ENCODE assay signal across 8 mouse cellular contexts in the genomic region with DNA sequence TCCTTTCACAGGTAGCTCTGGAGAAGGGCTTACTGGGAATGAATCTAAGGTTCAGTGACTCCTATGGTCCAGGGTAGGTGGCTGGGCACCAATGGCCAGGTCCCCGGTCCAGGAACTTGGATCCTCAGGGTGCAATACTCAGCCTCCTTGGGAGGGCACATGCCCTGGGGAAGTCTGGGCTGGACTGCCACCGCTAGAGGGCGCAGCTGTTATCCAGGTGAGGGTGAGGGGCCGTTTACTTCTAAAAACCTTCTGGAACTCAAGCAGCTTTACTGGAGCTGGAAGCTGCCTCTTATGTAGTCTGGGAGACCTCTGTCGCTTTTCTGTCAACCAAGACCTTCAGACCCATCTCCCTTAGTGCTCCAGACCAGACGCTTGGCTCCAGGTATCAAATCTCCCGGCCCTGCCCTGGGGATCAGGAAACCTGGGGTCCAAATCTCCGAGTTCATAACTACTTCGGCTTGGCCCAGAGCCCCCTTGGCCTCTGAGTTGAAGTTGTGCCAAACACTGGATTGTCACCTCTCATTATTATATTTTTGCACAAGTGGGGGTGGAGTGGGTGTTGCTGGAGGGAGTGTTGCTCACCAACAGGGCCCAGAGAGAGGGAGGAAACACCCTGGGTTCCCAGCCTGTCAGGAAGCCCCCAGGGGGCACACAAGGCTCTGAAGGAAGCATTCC. TPM values are rescaled to one million over a fixed set of nuclear protein-coding genes. Genes with fewer than 3 reads are reported as not detected.
DNase-seq lines count a peak whose midpoint lies in the region; ATAC-seq and TF ChIP-seq lines count a peak whose summit lies in the region.

No protein-coding gene starts in this region.

- H3K4me2 ChIP-seq in embryonic facial prominence, embryonic 13.5 days, result no peak overlapping the region
- H3K4me2 ChIP-seq in lung, embryonic 14.5 days, result no peak overlapping the region

- peak; percentile 95 for TF ChIP-seq CTCF in bone marrow, adult 2 months (IDR thresholded peaks at IDR 0.05; ENCODE audit: control insufficient read depth, insufficient read depth, low read length)
- TF ChIP-seq CTCF in lung, embryonic 14.5 days (IDR thresholded peaks at IDR 0.05; ENCODE audit: low read depth), result peak; percentile 92

- TF ChIP-seq POLR2A in bone marrow, adult 2 months (IDR thresholded peaks at IDR 0.05; ENCODE audit: borderline replicate concordance, control insufficient read depth, low read depth, low read length), result no peak

- H3K27ac ChIP-seq in bone marrow, adult 2 months (ENCODE audit: control insufficient read depth, insufficient read depth, low read depth, low read length, poor library complexity), result no peak overlapping the region
- peak overlapping the region; percentile 12 for H3K27ac ChIP-seq in embryonic facial prominence, embryonic 13.5 days
- peak overlapping the region; percentile 97 for H3K27ac ChIP-seq in heart, embryonic 10.5 days
- peak overlapping the region; percentile 3; the same call in 1 of the 2 replicates for H3K27ac ChIP-seq in lung, embryonic 14.5 days (ENCODE audit: low read depth)

- H3K9me3 ChIP-seq in embryonic facial prominence, embryonic 13.5 days, result 0 out of 2 replicates have a peak, but pooled peaks cover 3% of the 10 kb centered on the region
- H3K9me3 ChIP-seq in heart, embryonic 10.5 days, result no peaks in the 10 kb centered on the region
- H3K9me3 ChIP-seq in lung, embryonic 14.5 days (ENCODE audit: low read depth, low read length), result peaks cover 6% of the 10 kb centered on the region; the same call in 1 of the 2 replicates

- DNase-seq in CD8-positive naive resting alpha-beta T cell, adult 2 months (ENCODE audit: low read depth in 2 of 2, low spot score in 2 of 2), result peak; percentile 76 to 83
- DNase-seq in heart, embryonic 10.5 days (ENCODE audit: low spot score), result peak; percentile 91
- peak; percentile 86 for DNase-seq in kidney, adult 9 months
- DNase-seq in lung, embryonic 14.5 days, result peak; percentile 90
- peak; percentile 78 for DNase-seq in ovary, postnatal 36 days (ENCODE audit: low spot score)
- peak; percentile 80 to 83 for DNase-seq in thymus, postnatal 36 days

- no peak for ATAC-seq in embryonic facial prominence, embryonic 13.5 days (ENCODE audit: insufficient number of reproducible peaks, insufficient read depth, low FRiP score, low TSS enrichment, low read depth)
- no peak for ATAC-seq in lung, embryonic 14.5 days (ENCODE audit: insufficient read depth)

- H3K27me3 ChIP-seq in embryonic facial prominence, embryonic 13.5 days, result no peaks in the 10 kb centered on the region
- H3K27me3 ChIP-seq in heart, embryonic 10.5 days (ENCODE audit: insufficient read depth, poor library complexity, severe bottlenecking), result no peaks in the 10 kb centered on the region
- no peaks in the 10 kb centered on the region for H3K27me3 ChIP-seq in lung, embryonic 14.5 days (ENCODE audit: insufficient read depth, low read length)

- H3K36me3 ChIP-seq in embryonic facial prominence, embryonic 13.5 days, result no peaks in the 10 kb centered on the region
- no peaks in the 10 kb centered on the region for H3K36me3 ChIP-seq in heart, embryonic 10.5 days
- H3K36me3 ChIP-seq in lung, embryonic 14.5 days (ENCODE audit: insufficient read depth), result no peaks in the 10 kb centered on the region

- WGBS in bone marrow, adult 2 months, result 24% methylated on average over 9 of the region's 9 CpGs
- WGBS in embryonic facial prominence, embryonic 13.5 days, result 14% methylated on average over 9 of the region's 9 CpGs
- 20% methylated on average over 9 of the region's 9 CpGs for WGBS in heart, embryonic 10.5 days
- 13% methylated on average over 9 of the region's 9 CpGs for WGBS in lung, embryonic 14.5 days

- no peaks in the 10 kb centered on the region for H3K4me1 ChIP-seq in bone marrow, adult 2 months (ENCODE audit: control insufficient read depth, insufficient read depth, low read length)
- peaks cover 40% of the 10 kb centered on the region for H3K4me1 ChIP-seq in embryonic facial prominence, embryonic 13.5 days
- H3K4me1 ChIP-seq in heart, embryonic 10.5 days, result peaks cover 53% of the 10 kb centered on the region
- peaks cover 29% of the 10 kb centered on the region for H3K4me1 ChIP-seq in lung, embryonic 14.5 days (ENCODE audit: insufficient read depth)

- H3K4me3 ChIP-seq in bone marrow, adult 2 months (replicated peaks; ENCODE audit: control insufficient read depth, low read depth, low read length), result no peak overlapping the region
- H3K4me3 ChIP-seq in embryonic facial prominence, embryonic 13.5 days, result no peak overlapping the region
- peak overlapping the region; percentile 88; the same call in 1 of the 2 replicates for H3K4me3 ChIP-seq in heart, embryonic 10.5 days
- no peak overlapping the region for H3K4me3 ChIP-seq in lung, embryonic 14.5 days (ENCODE audit: low read depth, low read length)

- H3K9ac ChIP-seq in embryonic facial prominence, embryonic 13.5 days, result 0 out of 2 replicates have a peak overlapping the region, but pooled peaks have one; percentile 12
- H3K9ac ChIP-seq in lung, embryonic 14.5 days, result no peak overlapping the region

RNA-seq across cellular contexts. Expression of a gene that starts 2.9 kb away (rescaled TPM):
- 4.4 and 19.6 TPM in 2 replicates for polyA plus RNA-seq in bone marrow, adult 2 months (2011; ENCODE audit: insufficient read depth, insufficient read length, low replicate concordance, missing spikeins)
- 25.2 and 30.6 TPM in 2 replicates for polyA plus RNA-seq in embryonic facial prominence, embryonic 13.5 days (2015; fragmentation: Nextera tagmentation; extraction: Ambion mirVana)
- 18.5 and 27.1 TPM in 2 replicates for polyA plus RNA-seq in heart, embryonic 10.5 days (2016; fragmentation: Nextera tagmentation; extraction: Ambion mirVana)
- 6.0 and 7.9 TPM in 2 replicates for polyA plus RNA-seq in lung, embryonic 14.5 days (2014; fragmentation: Nextera tagmentation; extraction: Ambion mirVana)

RNA-seq across cellular contexts. Expression of a gene that starts 23.2 kb away (rescaled TPM):
- polyA plus RNA-seq in bone marrow, adult 2 months (2011; ENCODE audit: insufficient read depth, insufficient read length, low replicate concordance, missing spikeins), result 16.3 and 17.7 TPM in 2 replicates
- 56.9 and 57.1 TPM in 2 replicates for polyA plus RNA-seq in embryonic facial prominence, embryonic 13.5 days (2015; fragmentation: Nextera tagmentation; extraction: Ambion mirVana)
- 67.6 and 72.8 TPM in 2 replicates for polyA plus RNA-seq in heart, embryonic 10.5 days (2016; fragmentation: Nextera tagmentation; extraction: Ambion mirVana)
- polyA plus RNA-seq in lung, embryonic 14.5 days (2014; fragmentation: Nextera tagmentation; extraction: Ambion mirVana), result 64.9 and 65.8 TPM in 2 replicates

RNA-seq across cellular contexts. Expression of a gene that starts 46.8 kb away (rescaled TPM):
- polyA plus RNA-seq in bone marrow, adult 2 months (2011; ENCODE audit: insufficient read depth, insufficient read length, low replicate concordance, missing spikeins), result 369 and 431 TPM in 2 replicates
- polyA plus RNA-seq in embryonic facial prominence, embryonic 13.5 days (2015; fragmentation: Nextera tagmentation; extraction: Ambion mirVana), result 789 and 891 TPM in 2 replicates
- 1,294 and 1,907 TPM in 2 replicates for polyA plus RNA-seq in heart, embryonic 10.5 days (2016; fragmentation: Nextera tagmentation; extraction: Ambion mirVana)
- polyA plus RNA-seq in lung, embryonic 14.5 days (2014; fragmentation: Nextera tagmentation; extraction: Ambion mirVana), result 917 and 922 TPM in 2 replicates

RNA-seq across cellular contexts. Expression of a gene that starts 58.1 kb away (rescaled TPM):
- polyA plus RNA-seq in bone marrow, adult 2 months (2011; ENCODE audit: insufficient read depth, insufficient read length, low replicate concordance, missing spikeins), result 24.0 and 45.5 TPM in 2 replicates
- polyA plus RNA-seq in embryonic facial prominence, embryonic 13.5 days (2015; fragmentation: Nextera tagmentation; extraction: Ambion mirVana), result 205 and 228 TPM in 2 replicates
- polyA plus RNA-seq in heart, embryonic 10.5 days (2016; fragmentation: Nextera tagmentation; extraction: Ambion mirVana), result 198 and 212 TPM in 2 replicates
- 206 and 221 TPM in 2 replicates for polyA plus RNA-seq in lung, embryonic 14.5 days (2014; fragmentation: Nextera tagmentation; extraction: Ambion mirVana)
